Mouse (Mus musculus): ENCODE data around the gene Pdpk1. TPM values are rescaled to one million over a fixed set of nuclear protein-coding genes. Genes with fewer than 3 reads are reported as not detected.

The Pdpk1 gene
- polyA plus RNA-seq, 1 experiment from 2014 or later, result 10.4 TPM

GRCm38 (mm10) chr17:24169317-24170065 is 18.8 kb upstream of the Pdpk1 start, which contains the start of gene Atp6v0c:
Gene Atp6v0c (minus strand): TSS chr17:24169702.
- H3K27ac ChIP-seq, result peak within 1 kb of the TSS; percentile 97
- peaks cover 56% of the 10 kb centered on the region for H3K79me2 ChIP-seq (ENCODE audit: inconsistent target)
- H3K36me3 ChIP-seq (ENCODE audit: inconsistent target), result peaks cover 12% of the 10 kb centered on the region; the same call in 1 of the 2 replicates
- peak within 1 kb of the TSS; percentile 94 for H3K4me3 ChIP-seq (ENCODE audit: inconsistent target)
- WGBS (ENCODE audit: missing documents), result under 1% methylated on average over 53 of the region's 58 CpGs

DNA sequence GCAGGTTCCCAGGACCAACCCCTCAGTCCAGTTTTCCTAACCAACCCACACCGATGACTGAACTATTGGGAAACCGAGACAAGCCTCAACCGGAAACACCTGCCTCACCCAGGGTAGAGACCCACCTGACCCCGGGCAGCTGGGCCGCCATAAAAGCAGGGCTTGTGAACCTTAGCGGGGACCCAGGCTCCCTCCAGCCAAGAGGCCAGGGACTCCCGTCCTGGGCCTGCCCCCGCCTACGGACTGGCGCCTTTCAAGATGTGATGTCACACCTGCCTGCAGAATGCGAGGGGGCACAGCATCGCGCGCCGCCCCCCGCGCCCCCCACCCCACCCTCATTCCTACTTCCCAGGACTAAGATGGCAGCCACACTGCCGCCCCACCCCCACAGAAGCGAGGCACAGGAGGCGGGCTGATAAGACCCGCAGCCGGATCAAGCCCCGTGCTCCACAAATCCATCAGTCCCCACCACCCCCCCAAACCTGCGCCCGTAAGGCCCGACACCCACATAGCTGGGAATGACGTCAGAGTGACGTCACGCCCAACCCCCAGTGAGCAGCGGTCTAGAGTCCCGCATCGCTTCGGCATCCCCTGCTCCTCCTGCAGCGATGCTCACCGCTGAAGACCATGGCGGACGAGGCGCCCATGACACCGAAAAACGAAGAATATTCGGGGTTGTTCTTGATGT is 18.0 kb upstream of the Pdpk1 start:
- H3K27ac ChIP-seq, result peak overlapping the region; percentile 97
- peaks cover 12% of the 10 kb centered on the region; the same call in 1 of the 2 replicates for H3K36me3 ChIP-seq (ENCODE audit: inconsistent target)
- WGBS (ENCODE audit: missing documents), result under 1% methylated on average over 22 of the region's 41 CpGs
- H3K4me3 ChIP-seq (ENCODE audit: inconsistent target), result peak overlapping the region; percentile 94
- peaks cover 56% of the 10 kb centered on the region for H3K79me2 ChIP-seq (ENCODE audit: inconsistent target)

DNA sequence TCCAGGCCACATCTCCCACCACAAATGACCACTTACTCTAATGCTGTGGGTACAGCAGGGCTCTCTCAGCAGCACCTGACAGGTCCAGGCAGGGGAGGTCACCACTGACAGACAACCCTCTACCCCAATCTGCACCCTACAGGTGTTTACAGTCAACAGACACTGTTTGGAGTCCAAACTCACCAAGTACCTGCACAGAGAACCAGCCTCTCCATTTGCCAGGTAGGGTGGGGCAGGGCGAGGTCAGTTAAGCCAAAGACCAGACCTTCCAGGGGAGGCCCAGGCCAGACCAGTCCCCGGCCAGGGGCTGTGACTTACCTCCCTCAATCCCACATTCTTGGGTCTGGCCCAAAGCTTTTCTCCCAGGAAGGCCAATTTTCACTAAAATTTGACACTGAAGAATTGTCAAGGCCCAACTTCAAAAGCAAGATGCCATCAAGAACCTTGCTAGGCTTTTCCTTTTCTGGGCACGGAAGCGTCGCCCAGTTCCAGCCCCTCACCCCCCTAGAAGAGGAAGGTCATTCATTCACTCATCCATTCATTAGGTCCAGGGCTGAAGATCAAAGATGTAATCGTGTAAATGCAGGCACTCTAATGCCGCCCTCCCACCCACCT is 17.3 kb upstream of the Pdpk1 start:
- H3K4me3 ChIP-seq (ENCODE audit: inconsistent target), result peak overlapping the region; percentile 94
- H3K79me2 ChIP-seq (ENCODE audit: inconsistent target), result peaks cover 58% of the 10 kb centered on the region
- 27% methylated on average over 7 of the region's 7 CpGs for WGBS (ENCODE audit: missing documents)
- H3K27ac ChIP-seq, result peak overlapping the region; percentile 97
- peaks cover 12% of the 10 kb centered on the region; the same call in 1 of the 2 replicates for H3K36me3 ChIP-seq (ENCODE audit: inconsistent target)

- Histone ChIP-seq H3K36me3 (ENCODE audit: inconsistent target) (peaks cover 12% of the 10 kb centered on the region; the same call in 1 of the 2 replicates), H3K4me3 (ENCODE audit: inconsistent target) (peak overlapping the region; percentile 94), H3K79me2 (ENCODE audit: inconsistent target) (peaks cover 67% of the 10 kb centered on the region), H3K27ac (peak overlapping the region; percentile 97)
- 11% methylated on average over 6 of the region's 6 CpGs for WGBS (ENCODE audit: missing documents)
These were observed 16.4 kb upstream of the Pdpk1 start for GRCm38 (mm10) chr17:24167120-24167519.

- Histone ChIP-seq H3K79me2 (ENCODE audit: inconsistent target) (peaks cover 84% of the 10 kb centered on the region), H3K27ac (peak overlapping the region; percentile 97), H3K4me3 (ENCODE audit: inconsistent target) (no peak overlapping the region), H3K36me3 (ENCODE audit: inconsistent target) (peaks cover 12% of the 10 kb centered on the region; the same call in 1 of the 2 replicates)
- 55% methylated on average over 9 of the region's 11 CpGs for WGBS (ENCODE audit: missing documents)
These were observed 14.0 kb upstream of the Pdpk1 start for GRCm38 (mm10) chr17:24164566-24165259.

DNA sequence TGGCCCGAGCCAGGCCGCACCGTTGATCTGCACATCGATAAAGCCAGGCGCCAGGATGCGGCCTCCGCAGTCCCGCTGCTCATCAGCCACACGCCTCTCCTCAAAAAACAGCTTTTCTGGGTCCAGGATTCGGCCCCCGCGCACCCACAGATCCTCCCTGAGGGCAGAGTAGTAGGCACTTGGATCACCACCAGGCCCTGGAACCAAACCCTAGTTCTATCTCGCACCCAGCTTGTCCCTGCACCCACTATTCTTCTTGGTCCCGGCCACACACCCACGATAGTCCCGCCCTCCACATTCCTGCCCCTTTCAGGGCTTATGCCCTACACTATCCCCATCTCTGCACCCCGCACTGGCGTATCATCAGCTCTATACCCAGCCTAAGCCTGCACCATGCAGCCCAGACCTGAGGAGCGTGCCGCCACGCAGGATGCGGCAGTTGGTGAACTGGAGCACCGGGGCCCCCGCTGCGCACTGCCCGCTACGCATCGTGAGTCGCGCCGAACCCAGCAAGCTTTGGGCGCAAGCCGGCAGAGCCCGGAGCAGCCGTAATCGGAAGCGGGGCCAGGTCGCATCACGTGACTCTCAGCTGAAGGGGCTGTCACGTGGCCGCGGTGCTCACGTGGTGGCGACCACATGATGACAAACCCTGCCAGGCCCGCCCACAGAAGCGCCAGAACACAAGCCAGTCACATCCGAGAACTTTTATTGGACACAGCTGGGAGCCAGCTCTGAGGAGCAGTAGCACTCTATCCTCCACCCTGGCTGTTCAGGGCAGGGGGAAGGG is 12.6 kb upstream of the Pdpk1 start, which contains the start of gene Amdhd2:
Amdhd2 (minus strand) TSS at position 591 of the 787 bp plus-strand sequence.
- peaks cover 86% of the 10 kb centered on the region for H3K79me2 ChIP-seq (ENCODE audit: inconsistent target)
- 1% methylated on average over 46 of the region's 47 CpGs for WGBS (ENCODE audit: missing documents)
- peak within 1 kb of the TSS; percentile 98 for H3K27ac ChIP-seq
- H3K4me3 ChIP-seq (ENCODE audit: inconsistent target), result peak within 1 kb of the TSS; percentile 76
- H3K36me3 ChIP-seq (ENCODE audit: inconsistent target), result peaks cover 14% of the 10 kb centered on the region; the same call in 1 of the 2 replicates

DNA sequence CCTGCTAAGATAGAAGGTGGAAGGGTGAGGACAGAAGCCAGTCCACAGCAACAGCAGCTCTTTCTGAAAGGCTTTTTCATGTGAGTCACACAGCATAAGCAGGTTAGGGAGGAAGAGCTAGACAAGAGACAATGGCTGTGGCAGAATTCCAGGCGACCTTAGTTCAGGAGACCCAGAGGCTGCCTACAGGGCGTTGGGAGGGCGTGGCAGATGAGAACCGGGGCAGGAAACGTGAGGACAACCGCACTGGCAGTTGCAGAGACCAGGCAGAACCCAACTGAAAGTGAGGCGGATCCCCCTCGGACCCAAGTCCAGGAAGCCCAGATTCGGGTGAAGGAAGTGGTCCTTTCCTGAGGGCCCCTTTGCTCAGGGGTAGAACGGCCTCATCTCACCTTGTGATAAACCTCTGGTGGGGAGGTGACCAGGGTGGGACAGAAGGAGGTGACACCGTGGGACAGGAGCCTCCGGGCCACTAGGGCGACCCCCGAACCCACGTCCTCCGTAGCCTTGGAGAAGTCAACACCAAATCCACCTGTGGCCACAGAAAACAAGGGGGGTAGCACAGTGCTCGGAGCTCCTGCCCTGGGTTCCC is 12.0 kb upstream of the Pdpk1 start:
- Histone ChIP-seq H3K27ac (peak overlapping the region; percentile 98), H3K36me3 (ENCODE audit: inconsistent target) (peaks cover 16% of the 10 kb centered on the region)

GRCm38 (mm10) chr17:24161466-24161865 is 10.7 kb upstream of the Pdpk1 start:
- H3K36me3 ChIP-seq (ENCODE audit: inconsistent target), result peaks cover 23% of the 10 kb centered on the region
- peaks cover 78% of the 10 kb centered on the region for H3K79me2 ChIP-seq (ENCODE audit: inconsistent target)
- no peak overlapping the region for H3K4me3 ChIP-seq (ENCODE audit: inconsistent target)
- peak overlapping the region; percentile 98; the same call in 1 of the 2 replicates for H3K27ac ChIP-seq
- 91% methylated on average over 5 of the region's 5 CpGs for WGBS (ENCODE audit: missing documents)

More for the DNA sequence above, 12.0 kb upstream of the Pdpk1 start:
- WGBS (ENCODE audit: missing documents), result under 1% methylated on average over 17 of the region's 17 CpGs
- Histone ChIP-seq H3K4me3 (ENCODE audit: inconsistent target) (peak overlapping the region; percentile 76), H3K79me2 (ENCODE audit: inconsistent target) (peaks cover 86% of the 10 kb centered on the region)

GRCm38 (mm10) chr17:24157526-24157925 is 6.8 kb upstream of the Pdpk1 start:
- peaks cover 46% of the 10 kb centered on the region for H3K36me3 ChIP-seq (ENCODE audit: inconsistent target)

DNA sequence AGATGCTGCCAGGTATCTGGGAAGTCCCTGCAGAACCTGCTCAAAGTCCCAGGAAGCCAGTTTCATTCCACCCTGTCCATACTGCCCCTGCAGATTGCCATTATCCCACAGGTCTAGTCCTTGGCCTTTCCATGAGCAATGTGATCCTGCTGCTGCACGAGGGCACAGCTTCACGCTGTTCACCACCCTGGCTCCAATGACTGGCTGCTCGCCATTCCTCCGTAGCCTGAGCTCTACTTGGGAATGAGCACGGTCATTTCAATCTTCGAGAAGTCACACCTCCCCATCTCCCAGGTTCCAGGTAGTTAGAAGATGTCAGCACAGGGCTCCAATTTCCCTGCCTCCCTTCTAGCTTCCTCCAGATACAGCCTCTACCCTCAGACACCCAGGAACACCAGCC is 6.4 kb upstream of the Pdpk1 start:
- peaks cover 46% of the 10 kb centered on the region for H3K36me3 ChIP-seq (ENCODE audit: inconsistent target)
- 99% methylated on average over 6 of the region's 6 CpGs for WGBS (ENCODE audit: missing documents)
- no peak overlapping the region for H3K4me3 ChIP-seq (ENCODE audit: inconsistent target)
- H3K27ac ChIP-seq, result no peak overlapping the region
- peaks cover 47% of the 10 kb centered on the region for H3K79me2 ChIP-seq (ENCODE audit: inconsistent target)

More at GRCm38 (mm10) chr17:24157526-24157925, 6.8 kb upstream of the Pdpk1 start:
- Histone ChIP-seq H3K4me3 (ENCODE audit: inconsistent target) (no peak overlapping the region), H3K79me2 (ENCODE audit: inconsistent target) (peaks cover 51% of the 10 kb centered on the region), H3K27ac (no peak overlapping the region)
- 91% methylated on average over 4 of the region's 4 CpGs for WGBS (ENCODE audit: missing documents)

DNA sequence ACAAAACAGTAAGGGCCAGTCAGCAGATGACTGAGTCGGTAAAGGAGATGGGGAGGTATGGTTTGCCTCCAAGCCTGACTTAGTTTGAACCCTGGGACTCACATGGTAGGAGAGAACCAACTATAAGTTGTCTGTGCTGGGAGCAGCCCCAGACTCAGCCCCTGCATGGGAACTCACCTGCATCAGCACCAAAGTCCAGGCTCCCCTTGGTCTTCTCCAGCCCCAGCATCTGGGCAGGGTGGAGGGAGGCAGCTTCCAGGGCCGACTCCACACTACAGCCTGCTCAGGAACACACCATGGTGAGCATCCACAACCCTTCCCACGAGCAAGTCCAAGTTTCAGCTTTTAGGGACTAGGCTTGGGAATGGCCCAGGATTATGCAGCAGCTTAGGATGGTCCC is 5.7 kb upstream of the Pdpk1 start:
- 86% methylated on average over 3 of the region's 3 CpGs for WGBS (ENCODE audit: missing documents)
- Histone ChIP-seq H3K36me3 (ENCODE audit: inconsistent target) (peaks cover 47% of the 10 kb centered on the region), H3K79me2 (ENCODE audit: inconsistent target) (peaks cover 39% of the 10 kb centered on the region), H3K27ac (no peak overlapping the region), H3K4me3 (ENCODE audit: inconsistent target) (no peak overlapping the region)

- Histone ChIP-seq H3K36me3 (ENCODE audit: inconsistent target) (peaks cover 54% of the 10 kb centered on the region), H3K4me3 (ENCODE audit: inconsistent target) (no peak overlapping the region), H3K27ac (no peak overlapping the region), H3K79me2 (ENCODE audit: inconsistent target) (peaks cover 33% of the 10 kb centered on the region)
- WGBS (ENCODE audit: missing documents), result 96% methylated on average over 9 of the region's 9 CpGs
These were observed 5.0 kb upstream of the Pdpk1 start for GRCm38 (mm10) chr17:24155742-24156141.

DNA sequence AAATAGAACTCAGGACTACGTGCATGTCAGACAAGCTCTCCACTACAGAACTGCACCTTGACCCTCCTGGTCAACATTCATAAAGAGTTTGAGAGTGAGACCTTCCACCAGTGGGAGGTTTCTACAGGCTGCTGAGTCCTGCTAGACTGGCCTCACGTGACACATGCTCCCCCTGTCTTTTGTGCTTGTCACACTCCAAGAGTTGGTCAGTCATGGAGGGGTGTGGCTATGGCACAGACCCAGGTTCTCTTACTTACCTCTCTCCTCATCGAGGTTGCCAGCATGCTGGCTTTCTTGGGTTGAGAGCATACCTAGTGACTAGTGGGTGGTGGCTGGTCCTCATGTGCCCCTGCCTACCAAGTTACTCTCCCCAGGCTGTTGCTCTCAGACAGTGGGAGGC is 3.7 kb upstream of the Pdpk1 start:
- Histone ChIP-seq H3K36me3 (ENCODE audit: inconsistent target) (peaks cover 59% of the 10 kb centered on the region), H3K27ac (no peak overlapping the region), H3K79me2 (ENCODE audit: inconsistent target) (peaks cover 20% of the 10 kb centered on the region; the same call in 1 of the 2 replicates), H3K4me3 (ENCODE audit: inconsistent target) (no peak overlapping the region)
- WGBS (ENCODE audit: missing documents), result 69% methylated on average over 3 of the region's 3 CpGs
